26 mouse cellular contexts compared by ENCODE assay signal in genomic region chr7:55339879-55340278, GRCm38 (mm10).
DNase-seq lines count a peak whose midpoint lies in the region; ATAC-seq and TF ChIP-seq lines count a peak whose summit lies in the region.
"Had no signal": no experiment of that assay in that cellular context is flagged by ENCODE, and none has a peak within 500 bp of the region (broad histone marks: within the 10 kb centered on the region; RNA-seq: fewer than 3 reads in every experiment).

No protein-coding gene starts in this region.

- H3K9me3 ChIP-seq in forebrain, embryonic 14.5 days (replicated peaks; ENCODE audit: control insufficient read depth, low read length), result no peaks in the 10 kb centered on the region
- no peaks in the 10 kb centered on the region for H3K9me3 ChIP-seq in forebrain, embryonic 15.5 days
- no peaks in the 10 kb centered on the region for H3K9me3 ChIP-seq in midbrain, postnatal 0 days (ENCODE audit: low read length)
- no peaks in the 10 kb centered on the region for H3K9me3 ChIP-seq in midbrain, embryonic 15.5 days
- H3K9me3 ChIP-seq: embryonic facial prominence, embryonic 12.5 days; forebrain, embryonic 12.5 days; G1E; hindbrain, embryonic 15.5 days; intestine, embryonic 15.5 days had no signal

- H3K36me3 ChIP-seq in forebrain, embryonic 14.5 days (ENCODE audit: control insufficient read depth, insufficient read depth, low read length), result no peaks in the 10 kb centered on the region
- no peaks in the 10 kb centered on the region for H3K36me3 ChIP-seq in forebrain, embryonic 15.5 days
- no peaks in the 10 kb centered on the region for H3K36me3 ChIP-seq in midbrain, postnatal 0 days (ENCODE audit: insufficient read depth, low read length)
- no peaks in the 10 kb centered on the region for H3K36me3 ChIP-seq in midbrain, embryonic 15.5 days (replicated peaks)
- H3K36me3 ChIP-seq: embryonic facial prominence, embryonic 12.5 days; forebrain, embryonic 12.5 days; G1E; hindbrain, embryonic 15.5 days; intestine, embryonic 15.5 days had no signal

- DNase-seq in forebrain, embryonic 14.5 days (ENCODE audit: low spot score), result peak; percentile 10
- DNase-seq in left cerebral cortex, postnatal 14 days (ENCODE audit: low spot score in 2 of 2), result peak; percentile 3 to 14
- no peak for DNase-seq in left cerebral cortex, postnatal 10 days (ENCODE audit: extremely low spot score in 1 of 2, low spot score in 2 of 2)
- DNase-seq in midbrain, postnatal 0 days (ENCODE audit: low spot score), result peak; percentile 9
- peak; percentile 20 for DNase-seq in brain, adult 2 months (ENCODE audit: low read depth, low spot score)
- no peak for DNase-seq in thymus, postnatal 4 days
- DNase-seq: adrenal gland, adult 2 months; adrenal gland, postnatal 14 days; B cell, adult 2 months; cerebellum, adult 18-20 months; cerebellum, adult 9-10 months; cerebellum, postnatal 14 days; forebrain, postnatal 0 days; gastrocnemius, adult 2 months; gastrocnemius, postnatal 14 days; heart, adult 11 months had no signal

- H3K27ac ChIP-seq in forebrain, embryonic 14.5 days (ENCODE audit: low read depth, low read length), result no peak overlapping the region
- no peak overlapping the region for H3K27ac ChIP-seq in forebrain, embryonic 15.5 days (replicated peaks)
- H3K27ac ChIP-seq in midbrain, postnatal 0 days (ENCODE audit: low read depth, low read length), result no peak overlapping the region
- no peak overlapping the region for H3K27ac ChIP-seq in midbrain, embryonic 15.5 days
- H3K27ac ChIP-seq: embryonic facial prominence, embryonic 12.5 days; forebrain, embryonic 12.5 days; gastrocnemius, adult 2 months; hindbrain, embryonic 15.5 days; intestine, embryonic 15.5 days had no signal

- no peak overlapping the region for H3K4me2 ChIP-seq in forebrain, embryonic 14.5 days (ENCODE audit: low read length)
- no peak overlapping the region for H3K4me2 ChIP-seq in forebrain, embryonic 15.5 days (replicated peaks)
- no peak overlapping the region for H3K4me2 ChIP-seq in midbrain, postnatal 0 days (ENCODE audit: low read depth, low read length, poor library complexity, severe bottlenecking)
- no peak overlapping the region for H3K4me2 ChIP-seq in midbrain, embryonic 15.5 days
- H3K4me2 ChIP-seq: embryonic facial prominence, embryonic 12.5 days; forebrain, embryonic 12.5 days; heart, embryonic 11.5 days; hindbrain, embryonic 15.5 days; intestine, embryonic 15.5 days had no signal

- H3K27me3 ChIP-seq in forebrain, embryonic 14.5 days (replicated peaks; ENCODE audit: control insufficient read depth, insufficient read depth, low read length), result no peaks in the 10 kb centered on the region
- H3K27me3 ChIP-seq in forebrain, embryonic 15.5 days, result no peaks in the 10 kb centered on the region
- no peaks in the 10 kb centered on the region for H3K27me3 ChIP-seq in midbrain, postnatal 0 days (ENCODE audit: insufficient read depth, low read length)
- no peaks in the 10 kb centered on the region for H3K27me3 ChIP-seq in midbrain, embryonic 15.5 days (replicated peaks)
- H3K27me3 ChIP-seq: embryonic facial prominence, embryonic 12.5 days; forebrain, embryonic 12.5 days; hindbrain, embryonic 15.5 days; intestine, embryonic 15.5 days; Patski had no signal

- H3K4me1 ChIP-seq in forebrain, embryonic 14.5 days (ENCODE audit: control insufficient read depth, insufficient read depth, low read length), result no peaks in the 10 kb centered on the region
- H3K4me1 ChIP-seq in forebrain, embryonic 15.5 days, result no peaks in the 10 kb centered on the region
- no peaks in the 10 kb centered on the region for H3K4me1 ChIP-seq in midbrain, postnatal 0 days (ENCODE audit: insufficient read depth, low read length)
- no peaks in the 10 kb centered on the region for H3K4me1 ChIP-seq in midbrain, embryonic 15.5 days
- H3K4me1 ChIP-seq: embryonic facial prominence, embryonic 12.5 days; forebrain, embryonic 12.5 days; hindbrain, embryonic 15.5 days; intestine, embryonic 15.5 days had no signal

- H3K4me3 ChIP-seq in forebrain, embryonic 14.5 days (ENCODE audit: low read depth, low read length), result no peak overlapping the region
- H3K4me3 ChIP-seq in forebrain, embryonic 15.5 days, result no peak overlapping the region
- no peak overlapping the region for H3K4me3 ChIP-seq in midbrain, postnatal 0 days (ENCODE audit: low read depth, low read length)
- no peak overlapping the region for H3K4me3 ChIP-seq in midbrain, embryonic 15.5 days
- H3K4me3 ChIP-seq: embryonic facial prominence, embryonic 12.5 days; erythroblast, embryonic 14.5 days; forebrain, embryonic 12.5 days; gastrocnemius, adult 2 months; hindbrain, embryonic 15.5 days; intestine, embryonic 15.5 days had no signal

- no peak for ATAC-seq in forebrain, embryonic 14.5 days
- ATAC-seq in forebrain, embryonic 15.5 days (replicated peaks), result no peak
- ATAC-seq in midbrain, postnatal 0 days (ENCODE audit: low FRiP score), result no peak
- ATAC-seq in midbrain, embryonic 15.5 days (replicated peaks), result no peak
- ATAC-seq: forebrain, postnatal 0 days; intestine, embryonic 15.5 days; Patski had no signal

- H3K9ac ChIP-seq in forebrain, embryonic 14.5 days (ENCODE audit: low read length), result no peak overlapping the region
- no peak overlapping the region for H3K9ac ChIP-seq in forebrain, embryonic 15.5 days (replicated peaks)
- no peak overlapping the region for H3K9ac ChIP-seq in midbrain, postnatal 0 days (replicated peaks; ENCODE audit: low read length, poor library complexity, severe bottlenecking)
- no peak overlapping the region for H3K9ac ChIP-seq in midbrain, embryonic 15.5 days
- H3K9ac ChIP-seq: embryonic facial prominence, embryonic 12.5 days; forebrain, embryonic 12.5 days; forebrain, postnatal 0 days; hindbrain, embryonic 15.5 days; intestine, embryonic 15.5 days had no signal

- intact Hi-C loops in left cerebral cortex, postnatal 14 days (cut with DNase I), result no loop called here
- intact Hi-C loops in left cerebral cortex, postnatal 10 days (cut with DNase I), result no loop called here

- TF ChIP-seq CTCF in midbrain, postnatal 0 days (IDR thresholded peaks at IDR 0.05), result no peak

Comparison
In these comparisons a context has a peak if more than half of its experiments do, and no peak if none do; other contexts are left out.
1. DNase-seq: peak in forebrain, embryonic 14.5 days (single experiment), left cerebral cortex, postnatal 14 days (2 of 2), midbrain, postnatal 0 days (single experiment) and brain, adult 2 months (single experiment); none in left cerebral cortex, postnatal 10 days (0 of 2) and thymus, postnatal 4 days (single experiment).